Mouse (Mus musculus): ENCODE results near the gene H2-Ke6. TPM values are rescaled to one million over a fixed set of nuclear protein-coding genes. Genes with fewer than 3 reads are reported as not detected.
"Not testable (repeated sequence)": the region's sequence is repeated elsewhere in the genome, so short reads cannot be mapped to it uniquely, and the experiment has no call there.

H2-Ke6 gene
- polyA plus RNA-seq, 1 experiment: 43.2 TPM

DNA sequence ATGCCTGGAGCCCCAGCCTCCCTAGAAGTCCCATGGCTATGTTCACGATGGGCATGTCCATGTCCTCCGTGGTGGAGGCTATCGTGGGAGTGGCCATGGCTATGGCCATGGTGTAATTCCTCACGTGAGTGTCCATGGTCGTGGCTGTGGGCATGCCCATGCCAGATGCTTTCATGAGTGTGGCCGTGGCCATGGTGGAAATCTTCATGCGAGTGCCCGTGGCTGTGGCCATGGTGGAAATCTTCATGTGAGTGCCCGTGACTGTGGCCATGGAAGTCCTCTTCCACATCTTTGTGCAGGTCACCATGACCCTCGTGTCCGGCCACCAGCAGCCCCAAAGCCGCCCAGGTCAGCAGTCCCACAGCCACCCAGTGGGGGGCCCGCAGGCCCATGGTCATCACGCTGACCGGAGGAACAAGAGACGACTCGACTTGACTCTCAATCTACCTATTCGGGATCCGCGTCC lies 3.0 kb upstream of the H2-Ke6 start:
- no peak for DNase-seq (ENCODE audit: low read depth, low spot score)
- 2% methylated on average over 20 of the region's 20 CpGs for WGBS

DNA sequence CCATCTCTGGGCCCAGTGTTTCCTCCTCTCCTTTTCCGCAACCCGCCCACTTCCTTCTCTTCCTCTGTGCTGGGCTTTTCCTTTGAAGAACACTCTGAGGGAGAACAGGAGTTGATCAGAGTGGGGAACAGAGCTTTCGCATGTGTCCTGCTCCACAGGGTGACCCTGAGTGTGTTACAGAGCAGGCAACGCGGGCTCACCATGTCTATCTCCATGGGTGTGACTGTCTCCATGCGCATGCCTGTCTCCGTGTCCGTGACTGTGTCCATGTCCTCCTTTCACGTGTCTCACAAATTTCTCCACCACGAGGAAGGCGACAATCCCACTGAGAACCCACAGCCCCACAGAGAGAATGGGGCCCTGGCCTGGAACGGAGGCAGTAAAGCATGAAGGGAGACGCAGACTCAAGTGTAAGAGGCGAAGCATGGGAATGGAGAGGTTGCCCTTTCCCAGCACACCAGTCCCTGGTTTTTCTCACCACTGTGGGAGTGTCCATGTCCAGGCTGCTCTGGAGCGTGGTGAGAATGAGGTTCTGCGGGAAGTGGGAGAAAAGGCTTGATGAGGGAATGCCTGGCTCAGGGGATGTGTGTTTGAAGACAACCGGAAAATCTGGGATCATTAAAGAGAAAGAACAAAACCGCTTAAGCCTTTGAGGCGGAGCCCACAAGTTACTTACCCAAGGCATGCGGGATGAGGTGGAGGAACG lies 2.2 kb upstream of the H2-Ke6 start:
- WGBS: 75% methylated on average over 21 of the region's 21 CpGs
- DNase-seq (ENCODE audit: low read depth, low spot score): no peak

DNA sequence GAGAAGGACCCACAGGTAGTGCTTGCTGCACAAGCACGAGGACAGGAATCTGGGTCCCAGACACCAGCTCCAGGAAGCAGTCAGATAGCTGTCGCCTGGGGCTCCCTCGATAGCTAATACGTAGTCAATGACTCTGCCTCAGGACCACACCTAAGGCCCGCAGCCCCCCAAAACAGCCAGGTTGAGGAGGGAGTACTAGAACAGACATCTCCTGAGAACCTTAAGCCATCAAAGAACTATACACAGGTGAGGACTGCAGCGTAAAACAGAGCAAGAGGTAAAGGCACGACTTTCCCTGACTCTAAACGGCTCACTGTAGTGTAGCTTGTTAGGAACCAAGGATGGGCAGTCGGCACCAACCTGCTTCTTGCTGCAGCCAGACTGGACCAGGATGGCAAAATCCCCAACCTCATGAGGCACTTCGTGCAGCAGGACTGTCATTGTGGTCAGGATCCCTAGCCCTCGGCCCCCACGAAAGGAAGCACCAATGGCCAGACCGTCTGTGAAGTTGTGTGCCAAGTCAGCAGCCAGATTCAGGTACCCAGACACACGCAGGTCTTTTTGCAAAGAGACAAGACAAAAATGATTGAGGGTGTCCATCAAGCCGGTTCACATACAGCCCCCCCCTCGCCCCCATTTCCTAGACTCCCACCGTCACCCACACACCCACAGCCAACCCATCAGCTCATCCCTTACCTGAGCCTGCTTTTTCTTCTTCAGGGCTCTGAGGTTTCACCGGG lies 1.5 kb upstream of the H2-Ke6 start:
- DNase-seq (ENCODE audit: low read depth, low spot score): no peak
- WGBS: 86% methylated on average over 18 of the region's 18 CpGs

- WGBS: 85% methylated on average over 17 of the region's 17 CpGs
- DNase-seq (ENCODE audit: low read depth, low spot score): no peak
Observed at GRCm38 (mm10) chr17:34028501-34029149, 765 bp upstream of the H2-Ke6 start.

- DNase-seq (ENCODE audit: low read depth, low spot score): no peak
- 16% methylated on average over 36 of the region's 36 CpGs for WGBS
Observed at GRCm38 (mm10) chr17:34026917-34027655, 774 bp downstream of the H2-Ke6 start.

DNA sequence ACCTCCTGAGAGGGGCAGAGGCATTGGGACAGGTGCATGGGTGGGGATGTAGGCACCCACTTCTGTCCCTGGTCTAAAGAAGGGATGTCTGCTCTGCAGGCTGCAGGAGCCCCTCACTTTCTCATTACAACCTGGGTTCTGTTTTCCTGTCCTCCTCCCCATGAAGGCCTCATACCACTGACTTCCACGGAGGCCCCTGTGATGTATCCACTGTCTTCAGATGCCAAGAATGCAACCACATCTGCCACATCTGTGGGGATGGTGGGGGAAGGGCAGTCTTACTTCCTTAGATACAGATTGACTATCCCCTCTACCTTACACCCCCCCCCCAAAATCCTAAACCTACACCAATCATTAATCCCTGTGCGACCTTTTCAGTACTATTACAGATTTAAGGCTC lies 1.6 kb downstream of the H2-Ke6 start:
- DNase-seq (ENCODE audit: low read depth, low spot score): no peak
- WGBS: 68% methylated on average over 2 of the region's 2 CpGs

DNA sequence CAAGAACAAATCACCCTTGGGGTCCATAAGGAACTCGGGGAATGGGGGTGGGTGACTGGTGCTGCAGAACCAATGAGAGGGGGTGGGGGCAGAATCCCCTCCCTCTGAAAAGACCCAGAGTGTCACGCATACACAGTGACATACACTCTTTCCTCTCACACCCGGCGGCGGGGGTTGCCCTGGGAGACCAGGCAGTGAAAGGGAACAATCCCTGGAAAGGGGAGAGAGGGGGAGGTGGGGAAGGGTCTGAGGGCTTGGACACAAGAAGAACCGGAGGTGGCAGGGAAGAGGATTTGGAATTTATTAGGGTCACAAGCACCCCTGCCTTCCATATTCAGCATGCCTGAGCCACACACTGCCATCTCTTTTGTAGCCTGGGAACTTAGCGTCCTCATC lies 2.1 kb downstream of the H2-Ke6 start:
- WGBS: 60% methylated on average over 7 of the region's 7 CpGs
- no peak for DNase-seq (ENCODE audit: low read depth, low spot score)

- 2% methylated on average over 57 of the region's 57 CpGs for WGBS
- no peak for DNase-seq (ENCODE audit: low read depth, low spot score)
Observed at GRCm38 (mm10) chr17:34024861-34025755, 2.8 kb downstream of the H2-Ke6 start.

DNA sequence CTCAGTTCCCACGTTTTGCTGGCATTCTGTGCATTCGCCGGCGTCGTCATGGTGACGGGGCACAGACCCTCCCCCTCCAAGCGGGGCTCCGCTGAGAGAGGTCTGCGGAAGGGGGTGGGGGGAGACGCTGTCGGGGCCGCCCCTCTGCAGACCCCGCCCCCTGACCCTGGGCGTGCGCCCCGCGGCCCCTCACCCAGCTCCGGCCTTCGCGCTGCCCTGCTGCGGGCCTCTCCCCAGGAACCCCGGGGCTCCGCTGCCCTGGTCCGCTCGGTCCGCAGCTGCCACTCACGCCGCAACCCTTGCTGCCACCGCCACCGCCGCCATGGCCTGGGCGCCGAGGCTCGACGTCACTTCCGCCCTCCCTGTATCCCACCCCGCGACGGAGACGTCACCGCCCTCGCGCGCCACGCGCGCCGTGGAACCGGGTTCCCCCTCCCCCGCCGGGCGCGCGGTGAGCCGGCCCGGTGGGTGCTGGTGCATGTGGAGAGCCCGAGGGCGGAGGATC lies 3.5 kb downstream of the H2-Ke6 start, which contains the start of gene Ring1:
Ring1 (minus strand) TSS at position 364 of the 505 bp plus-strand sequence.
- WGBS: under 1% methylated on average over 56 of the region's 58 CpGs
- DNase-seq (ENCODE audit: low read depth, low spot score): no peak

DNA sequence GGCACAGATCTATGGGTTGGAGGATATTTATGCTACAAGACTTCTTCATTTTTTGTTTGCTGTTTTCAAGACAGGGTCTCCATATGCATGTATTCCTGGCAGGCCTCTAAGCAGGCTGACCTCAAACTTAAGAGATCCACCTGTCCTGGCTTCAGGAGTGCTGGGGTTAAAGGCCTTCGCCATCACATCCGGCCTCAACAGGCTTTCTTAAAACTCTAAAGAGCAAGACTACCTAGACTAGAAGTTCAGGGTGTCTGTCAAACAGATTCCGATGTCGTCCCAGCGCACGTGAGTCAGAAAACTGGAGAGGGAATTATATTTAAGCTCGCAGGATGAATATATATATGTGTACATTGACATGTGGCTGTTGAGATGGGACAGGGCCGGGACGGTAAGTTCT lies 4.2 kb downstream of the H2-Ke6 start:
- 54% methylated on average over 9 of the region's 9 CpGs for WGBS
- DNase-seq (ENCODE audit: low read depth, low spot score): no peak

GRCm38 (mm10) chr17:34022987-34023386 lies 4.9 kb downstream of the H2-Ke6 start:
- DNase-seq (ENCODE audit: low read depth, low spot score): no peak
- WGBS: 96% methylated on average over 20 of the region's 20 CpGs

- 93% methylated on average over 14 of the region's 14 CpGs for WGBS
- DNase-seq (ENCODE audit: low read depth, low spot score): no peak
Observed at GRCm38 (mm10) chr17:34022414-34022783, 5.5 kb downstream of the H2-Ke6 start.

DNA sequence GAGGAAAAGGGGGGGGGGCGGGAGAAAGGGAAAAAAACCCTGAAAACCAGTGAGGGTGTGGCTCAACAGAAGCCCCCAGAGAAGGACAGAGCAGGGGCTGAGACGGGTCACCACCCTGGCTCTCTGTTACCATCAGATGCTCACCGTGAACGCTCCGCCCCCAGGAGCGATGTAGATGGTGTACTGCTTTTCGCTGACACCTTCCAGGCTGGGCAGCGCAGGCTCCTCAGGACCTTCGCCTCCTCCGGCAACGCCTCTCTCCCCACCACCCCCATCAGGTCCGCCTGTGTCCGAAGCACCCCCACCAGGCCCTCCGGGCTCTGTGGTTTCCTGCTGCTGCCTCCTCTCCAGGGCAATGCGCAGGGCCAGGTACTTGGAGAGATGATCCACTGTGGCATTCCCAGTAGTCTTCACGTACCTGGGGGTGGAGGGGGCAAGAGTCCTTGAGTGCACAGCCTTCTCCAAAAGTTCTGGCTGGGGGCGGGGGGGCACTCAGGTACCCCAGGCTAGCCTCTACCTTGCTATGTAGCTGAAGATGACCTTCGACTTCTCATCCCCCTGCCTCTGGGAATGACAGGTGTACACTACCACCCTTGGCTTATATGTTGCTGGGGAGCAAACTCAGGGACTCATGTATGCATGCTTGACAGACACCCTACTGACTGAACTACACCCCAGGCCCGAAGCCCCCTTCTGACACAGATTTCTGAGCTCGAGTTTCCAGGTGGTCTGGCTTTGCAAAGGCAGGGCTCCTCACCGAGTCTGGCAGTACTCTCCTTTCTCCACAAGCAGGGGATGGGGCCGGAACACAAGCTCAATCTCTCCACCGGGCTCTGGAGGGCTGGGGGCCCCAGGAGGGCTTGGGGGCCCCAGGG lies 6.1 kb downstream of the H2-Ke6 start:
- 94% methylated on average over 23 of the region's 23 CpGs for WGBS

GRCm38 (mm10) chr17:34013436-34013835 lies 14.4 kb downstream of the H2-Ke6 start:
- DNase-seq (ENCODE audit: low read depth, low spot score): no peak
- 90% methylated on average over 8 of the region's 8 CpGs for WGBS

More for the DNA sequence above, 6.1 kb downstream of the H2-Ke6 start:
- DNase-seq (ENCODE audit: low read depth, low spot score): no peak

DNA sequence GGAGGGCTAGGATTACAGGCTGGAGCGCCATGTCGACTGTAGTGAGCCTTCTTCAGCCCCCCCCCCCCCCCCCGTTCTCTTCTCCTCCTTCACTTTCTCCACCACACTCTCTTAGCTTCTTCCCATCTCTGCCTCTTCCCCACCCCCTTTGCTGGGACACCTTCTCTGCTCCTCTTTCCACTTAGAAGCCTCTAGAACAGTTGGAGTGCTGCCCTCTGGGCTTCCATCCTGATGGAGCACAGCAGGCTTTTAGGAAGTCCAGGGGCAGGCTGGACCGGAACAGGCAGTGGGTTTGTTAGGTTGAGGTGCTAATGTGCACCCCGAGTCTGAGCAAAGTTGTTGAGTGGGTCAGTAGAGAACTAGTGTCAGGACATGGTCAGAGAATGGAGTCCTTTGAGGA lies 17.7 kb downstream of the H2-Ke6 start:
- WGBS: 89% methylated on average over 5 of the region's 5 CpGs
- DNase-seq (ENCODE audit: low read depth, low spot score): no peak

GRCm38 (mm10) chr17:34006570-34006969 lies 21.3 kb downstream of the H2-Ke6 start:
- DNase-seq (ENCODE audit: low read depth, low spot score): no peak
- WGBS: 43% methylated on average over 2 of the region's 2 CpGs

DNA sequence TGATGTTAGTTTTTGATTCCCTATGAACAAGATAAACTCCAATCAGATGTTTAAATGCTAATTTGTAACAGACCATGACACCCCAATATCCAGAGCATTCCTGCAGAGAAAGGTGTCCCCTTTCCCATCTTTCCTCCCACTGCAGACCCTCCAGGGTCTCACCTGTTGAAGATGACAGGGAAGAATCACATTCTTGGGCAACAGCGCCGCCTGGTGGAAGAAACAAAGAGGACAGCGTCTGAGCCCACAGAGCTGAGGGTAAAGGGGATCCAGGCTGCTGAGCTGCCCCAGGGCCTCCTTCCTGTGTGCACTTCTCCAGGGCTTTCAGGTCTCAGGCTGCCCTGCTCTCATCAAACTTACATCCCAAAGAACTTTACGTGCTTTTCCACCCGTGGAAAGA lies 24.4 kb downstream of the H2-Ke6 start:
- DNase-seq (ENCODE audit: low read depth, low spot score): no peak
- 3% methylated on average over 5 of the region's 5 CpGs for WGBS

- 46% methylated on average over 2 of the region's 2 CpGs for WGBS
- not testable (repeated sequence) for DNase-seq (ENCODE audit: low read depth, low spot score)
Observed at GRCm38 (mm10) chr17:34000796-34001195, 27.1 kb downstream of the H2-Ke6 start.

Data from large intestine, adult 2 months (tissue).